Mouse (Mus musculus) thymus, postnatal 10 days (tissue): Measurements from ENCODE around the gene Cdipt.
A peak's percentile ranks its signal among the peaks of the same experiment; 100 is the strongest.

Experiments used
- DNase-seq, 2 experiments: peaks; one replicate each; pipeline ENCODE4 v3.0.0; 2021; ENCODE audit warnings: low spot score in 2 of 2

The Cdipt gene

DNA sequence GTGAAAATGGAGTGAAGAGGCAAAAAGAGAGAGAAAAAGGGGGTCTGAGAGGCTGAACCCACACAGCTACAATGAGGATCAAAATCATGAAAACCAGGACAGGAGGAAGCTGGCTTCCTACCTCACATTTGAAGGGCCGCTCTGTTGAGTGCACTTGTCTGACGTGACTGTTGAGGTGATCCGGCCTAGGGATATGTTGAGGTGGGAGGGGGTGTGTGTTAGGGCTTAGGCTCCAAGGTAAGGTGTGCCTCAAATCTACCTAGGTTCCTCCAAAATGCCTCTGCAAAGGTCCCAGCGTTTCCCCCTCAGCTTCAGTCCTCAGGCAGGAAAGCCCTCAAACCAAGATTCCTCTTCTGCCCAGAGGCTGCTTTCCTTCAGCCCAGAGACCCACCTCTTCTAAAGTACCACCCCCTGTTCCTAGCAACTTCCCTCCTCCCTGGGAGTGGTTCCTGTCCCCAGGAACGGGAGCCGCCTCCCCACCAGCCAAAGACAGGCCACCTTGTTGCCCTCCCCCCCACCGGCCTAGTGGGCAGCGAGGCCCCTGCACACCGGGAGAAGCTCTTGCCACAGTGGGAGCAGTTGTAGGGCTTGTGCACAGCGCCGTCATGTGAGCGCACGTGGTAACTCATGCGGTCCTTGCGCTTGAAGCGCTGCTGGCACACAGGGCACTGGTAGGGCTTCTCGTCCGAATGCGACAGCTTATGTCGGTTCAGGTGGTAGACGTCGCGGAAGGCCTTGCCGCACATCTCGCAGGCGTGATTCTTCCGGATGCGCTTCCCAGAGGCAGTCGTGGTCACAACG lies 49.2 kb downstream of the Cdipt start:
- peak; percentile 74 to 82 for DNase-seq

DNA sequence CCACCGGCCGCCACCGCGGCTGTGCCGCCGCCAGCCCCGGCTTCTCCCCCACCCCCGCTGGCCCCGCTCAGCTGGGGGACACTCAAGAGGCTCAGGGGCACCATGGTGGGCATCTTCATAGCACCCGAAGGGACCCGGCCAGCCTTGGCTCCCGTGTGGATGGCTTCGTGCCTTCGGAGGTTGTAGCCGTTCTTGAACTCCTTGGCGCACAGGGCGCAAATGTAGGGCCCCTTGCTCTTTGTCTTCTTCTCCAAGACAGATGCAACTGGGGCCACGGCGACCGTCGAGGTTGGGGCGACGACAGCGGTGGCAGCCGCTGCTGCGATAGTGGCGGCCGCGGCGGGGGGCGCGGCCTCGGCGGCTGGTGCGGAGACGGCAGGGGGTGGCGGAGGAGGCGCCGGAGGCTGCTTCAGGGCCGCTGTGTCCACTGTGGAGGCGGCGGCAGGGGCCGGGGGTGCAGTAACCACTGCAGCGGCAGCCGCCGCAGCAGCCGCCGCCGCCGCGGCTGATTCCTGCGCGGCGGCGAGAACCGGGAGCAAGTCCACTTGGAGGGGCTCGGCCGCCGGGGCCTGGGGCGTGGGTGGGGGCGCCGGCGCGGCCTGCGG lies 49.9 kb downstream of the Cdipt start:
- DNase-seq: peak in 1 of 2 experiments; percentile 61

DNA sequence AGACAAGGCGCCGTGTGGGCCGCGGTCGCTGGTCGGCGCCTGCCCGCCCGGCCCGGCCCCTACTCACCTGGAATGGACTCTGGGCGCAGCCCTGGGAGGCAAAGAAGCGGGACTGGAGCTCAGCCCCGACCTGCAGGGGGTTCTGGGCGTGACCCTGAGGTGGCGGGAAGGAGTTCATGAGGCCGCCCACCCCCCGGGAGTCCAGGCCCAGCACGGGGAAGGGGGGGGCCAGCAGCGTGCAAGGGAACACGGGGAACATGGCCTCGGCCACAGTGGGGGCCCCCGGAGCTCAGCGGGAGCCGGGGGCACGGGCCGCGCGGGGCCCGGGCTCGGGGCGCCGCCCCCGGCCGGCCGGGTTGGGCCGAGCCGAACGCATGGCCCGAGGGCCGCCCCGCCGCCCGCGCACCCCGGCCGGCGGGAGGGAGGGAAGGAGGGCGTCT lies 50.5 kb downstream of the Cdipt start:
- peak; percentile 73 to 79 for DNase-seq

GRCm38 (mm10) chr7:127026616-127026983 lies 50.9 kb downstream of the Cdipt start:
- DNase-seq: peak in 1 of 2 experiments; percentile 92

DNA sequence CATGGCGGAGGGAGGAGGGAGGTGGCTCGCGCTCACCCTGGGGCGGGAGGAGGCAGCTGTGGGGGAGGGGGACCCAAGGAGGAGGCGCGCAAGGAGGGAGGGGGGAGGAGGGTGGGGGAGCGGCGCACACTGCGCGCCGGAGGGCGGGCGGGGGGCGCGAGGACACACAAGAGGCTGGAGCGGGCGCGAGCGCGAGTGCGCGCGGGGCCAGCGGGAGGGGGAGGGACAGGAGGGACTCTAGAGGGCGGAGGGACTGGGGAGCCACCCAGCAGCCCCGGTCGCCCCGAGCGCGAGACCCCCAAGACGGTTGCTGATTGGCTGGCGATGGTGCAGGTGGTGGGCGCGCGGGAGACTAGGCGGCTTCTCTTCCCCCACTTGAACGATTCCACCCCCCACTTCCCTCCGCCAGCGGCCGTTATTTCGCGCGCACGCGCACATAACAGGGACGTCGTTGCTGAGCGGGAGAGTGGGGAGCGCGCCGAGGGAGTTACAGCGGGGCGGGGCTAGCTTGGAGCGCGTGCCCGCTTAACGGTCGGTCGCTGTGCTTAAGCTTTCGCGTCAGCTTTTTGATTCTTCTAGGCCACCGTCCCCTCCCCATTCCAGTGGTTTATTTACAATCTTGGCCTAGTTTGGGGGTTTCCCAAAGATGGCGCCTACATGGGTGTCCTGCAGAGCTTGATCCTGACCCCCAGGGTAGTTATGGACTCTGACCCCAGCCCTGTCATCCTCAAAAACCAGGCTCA lies 51.4 kb downstream of the Cdipt start, which contains the start of gene Maz:
Gene Maz, minus strand, starts transcription at position 54 of the 743 bp plus-strand sequence.
- peak; percentile 99 to 100 for DNase-seq

DNA sequence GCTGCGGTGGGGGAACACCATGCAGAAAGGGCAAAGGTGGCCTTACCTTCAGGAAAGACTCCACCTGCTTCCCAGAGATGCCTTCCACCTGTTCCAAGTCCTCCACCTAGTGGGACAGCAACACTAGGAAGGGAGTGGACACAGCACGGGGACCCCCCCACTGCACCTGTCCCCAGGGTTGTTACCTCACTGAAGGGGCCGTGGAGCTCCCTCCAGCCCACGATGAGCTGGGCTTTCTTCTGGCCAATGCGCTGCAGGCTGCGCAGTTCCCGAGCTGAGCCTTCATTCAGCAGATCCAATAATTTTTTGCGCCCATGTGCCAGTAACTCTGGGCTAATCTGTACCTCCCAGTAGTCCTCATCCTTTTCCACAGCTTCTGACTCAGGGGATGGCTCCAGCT lies 52.2 kb downstream of the Cdipt start:
- DNase-seq: peak in 1 of 2 experiments; percentile 49
